Mouse (Mus musculus) brain, embryonic 14.5 days (tissue): Measurements from ENCODE around the gene Rgma.

ENCODE experiments used
- CTCF ChIP-seq: fragments of 200-500 bp; IDR thresholded peaks from 2 replicates; pipeline ENCODE4 v1.5.1; 2012; ENCODE audit warnings: inconsistent platforms, mild to moderate bottlenecking, moderate library complexity, borderline replicate concordance; ENCODE audit not compliant: insufficient read depth, insufficient read length; ENCODE audit errors: extremely low read depth
- POLR2A ChIP-seq: fragments of 200-500 bp; IDR thresholded peaks from 2 replicates; pipeline ENCODE4 v1.6.1; 2012; ENCODE audit warnings: mild to moderate bottlenecking, inconsistent platforms, borderline replicate concordance; ENCODE audit not compliant: poor library complexity, insufficient read depth, insufficient read length, severe bottlenecking; ENCODE audit errors: extremely low read depth

DNA sequence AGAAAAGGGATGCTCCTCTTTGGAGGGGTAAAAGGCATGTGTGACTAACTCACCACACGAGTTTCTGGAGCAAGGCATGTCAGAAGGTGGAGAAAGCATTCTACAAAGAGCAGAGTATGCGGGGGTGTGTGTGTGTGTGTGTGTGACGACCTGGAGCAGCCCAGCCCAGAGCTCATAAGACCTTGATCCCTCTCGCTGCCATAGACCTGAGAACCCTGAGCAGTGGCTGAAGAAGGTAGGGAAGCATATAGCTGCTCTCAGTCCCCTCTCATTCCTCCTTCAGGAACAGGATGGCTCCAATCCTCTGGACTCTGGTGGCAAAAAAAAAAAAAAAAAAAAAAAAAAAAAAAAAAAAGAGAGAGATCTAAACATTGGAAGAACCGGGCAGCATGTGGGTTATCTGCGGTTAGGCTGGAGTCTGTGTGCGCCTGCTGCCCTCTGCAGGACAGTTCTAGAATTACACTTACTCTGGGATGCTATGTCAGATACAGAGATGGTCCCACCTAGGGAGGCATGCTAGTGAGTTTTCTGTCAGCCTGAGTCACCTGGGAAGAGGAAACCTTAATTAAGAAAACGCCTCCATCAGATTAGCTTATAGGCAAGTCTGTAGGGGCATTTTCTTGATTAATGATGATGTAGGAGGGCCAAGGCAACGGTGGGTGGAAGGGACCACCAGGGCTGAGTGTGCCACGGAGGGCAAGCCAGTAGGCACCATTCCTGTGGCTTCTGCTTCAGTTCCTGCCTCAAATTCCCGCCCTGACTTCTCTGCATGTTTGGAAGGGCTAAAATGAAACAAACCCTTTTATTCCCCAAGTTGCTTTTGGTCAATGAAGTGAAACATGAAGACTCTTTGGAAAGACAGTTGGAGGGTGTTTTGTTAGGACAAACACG lies 47.2 kb downstream of the Rgma start:
- TF ChIP-seq POLR2A (no peak), CTCF (peak; percentile 93)
